Mouse (Mus musculus): Measurements from ENCODE around the gene Tmem8.

Tmem8 gene

DNA sequence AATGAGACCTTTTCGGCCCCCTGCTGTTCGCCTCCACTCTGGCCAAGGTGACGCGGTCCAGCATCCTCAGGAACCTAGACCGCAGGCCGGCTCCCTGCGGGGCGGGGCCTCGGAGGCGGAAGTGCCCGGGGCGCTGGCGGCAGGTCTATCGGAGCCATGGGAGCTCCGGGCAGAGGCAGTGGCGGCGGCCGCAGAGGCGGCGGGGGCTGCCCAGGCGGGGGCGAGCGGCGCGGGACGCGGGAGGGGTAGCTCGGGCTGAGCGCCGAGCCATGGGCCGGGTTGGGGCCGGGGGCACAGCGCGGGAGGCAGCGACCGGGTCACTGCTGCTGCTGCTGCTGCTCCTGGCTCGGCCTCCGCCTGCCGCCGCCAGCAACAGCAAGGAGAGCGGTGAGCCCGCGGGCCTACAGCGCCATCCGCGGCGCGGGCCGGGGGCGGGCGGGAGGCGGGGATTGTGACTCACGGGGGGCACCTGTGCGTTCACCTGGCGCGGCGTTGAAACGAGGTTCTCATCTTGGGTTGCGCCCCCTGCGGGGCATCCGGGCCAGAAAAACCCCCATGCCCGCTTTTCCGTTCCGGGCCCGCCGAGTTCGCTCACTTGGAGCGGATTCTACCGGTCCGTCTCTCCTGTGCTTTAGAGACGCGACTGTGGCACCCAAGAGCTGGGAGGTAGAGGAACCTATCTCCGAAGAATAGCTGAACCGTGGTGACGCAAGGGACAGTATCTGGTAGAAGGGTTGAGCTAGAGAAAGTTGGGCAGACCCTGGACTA is at the start of gene Tmem8:
Gene Tmem8 (plus strand): TSS at position 119 of the 768 bp plus-strand sequence.
- peak; percentile 85 for DNase-seq (ENCODE audit: low read depth, low spot score)

DNA sequence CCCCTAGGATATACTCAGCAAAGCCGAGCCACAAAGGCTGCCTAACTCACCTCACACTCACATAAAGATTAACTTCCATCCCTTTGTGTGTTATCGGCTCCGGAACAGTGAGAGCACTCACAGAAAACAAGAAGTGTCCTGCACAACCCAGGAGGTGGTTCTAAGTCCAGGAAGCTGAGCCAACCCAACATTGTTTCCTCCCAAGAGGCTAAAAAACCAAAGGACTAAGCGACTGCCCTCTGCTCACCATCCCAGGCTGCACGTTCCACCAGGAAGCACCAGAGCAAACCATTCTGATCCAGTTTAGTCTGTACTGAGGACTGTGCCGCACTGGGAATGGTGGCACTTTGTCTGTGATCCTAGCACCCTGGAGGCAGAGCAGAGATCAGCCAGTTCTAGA is 48.2 kb upstream of the Tmem8 start:
- DNase-seq (ENCODE audit: low read depth, low spot score): no peak

DNA sequence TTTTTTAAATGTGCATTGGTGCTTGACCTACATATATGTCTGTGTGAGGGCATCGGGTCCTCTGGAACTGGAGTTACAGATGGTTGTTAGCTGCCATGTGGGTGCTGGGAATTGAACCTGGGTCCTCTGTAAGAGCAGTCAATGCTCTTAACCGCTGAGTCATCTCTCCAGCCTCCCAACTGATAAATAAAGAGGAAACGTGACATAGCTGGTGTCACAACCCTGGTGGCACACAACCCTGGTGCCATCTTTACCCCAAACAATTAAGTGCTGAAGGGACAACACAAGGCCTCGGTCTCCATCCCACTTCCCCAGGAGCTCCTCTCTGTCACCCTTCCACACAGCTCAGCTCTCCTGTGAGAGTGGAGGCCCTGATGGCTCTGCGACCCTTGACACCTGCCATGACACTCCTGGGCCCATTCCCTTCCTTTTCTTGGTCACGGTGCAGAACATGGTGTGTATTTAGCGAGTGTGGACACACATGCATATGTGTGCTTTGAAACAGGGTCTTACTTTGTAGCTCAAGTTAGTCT is 46.5 kb upstream of the Tmem8 start:
- DNase-seq (ENCODE audit: low read depth, low spot score): no peak

DNA sequence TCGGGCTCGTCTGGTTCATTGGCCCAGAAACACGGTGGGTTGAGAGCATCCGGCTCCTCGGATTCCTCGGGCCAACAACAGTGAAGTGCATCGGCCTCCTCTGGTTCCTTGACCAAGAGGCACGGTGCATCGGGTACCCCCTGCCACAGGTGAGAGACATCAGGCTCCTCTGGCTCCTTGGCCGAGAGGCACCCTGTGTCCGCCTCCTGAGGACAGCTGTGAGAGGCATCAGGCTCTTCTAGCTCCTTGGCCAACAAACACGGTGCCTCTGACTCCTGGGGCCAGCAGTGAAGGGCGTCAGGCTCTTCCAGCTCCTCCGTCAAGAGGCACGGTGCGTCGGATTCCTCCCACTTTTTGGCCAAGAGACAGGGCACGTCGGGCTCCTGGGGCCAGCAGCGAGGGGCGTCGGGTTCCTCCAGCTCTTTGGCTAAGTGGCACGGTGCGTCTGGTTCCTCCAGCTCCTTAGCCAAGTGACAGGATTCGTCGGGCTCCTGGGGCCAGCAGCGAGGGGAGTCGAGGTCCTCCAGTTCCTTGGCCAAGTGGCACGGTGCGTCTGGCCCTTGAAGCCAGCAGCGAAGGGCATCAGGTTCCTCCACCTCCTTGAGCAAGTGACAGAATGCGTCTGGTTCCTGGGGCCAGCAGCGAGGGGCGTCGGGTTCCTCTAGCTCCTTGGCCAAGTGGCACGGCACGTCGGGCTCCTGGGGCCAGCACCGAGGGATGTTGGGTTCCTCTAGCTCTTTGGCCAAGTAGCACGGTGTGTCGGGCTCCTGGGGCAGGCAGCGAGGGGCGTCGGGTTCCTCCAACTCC is 44.9 kb upstream of the Tmem8 start:
- DNase-seq (ENCODE audit: low read depth, low spot score): peak; percentile 32

DNA sequence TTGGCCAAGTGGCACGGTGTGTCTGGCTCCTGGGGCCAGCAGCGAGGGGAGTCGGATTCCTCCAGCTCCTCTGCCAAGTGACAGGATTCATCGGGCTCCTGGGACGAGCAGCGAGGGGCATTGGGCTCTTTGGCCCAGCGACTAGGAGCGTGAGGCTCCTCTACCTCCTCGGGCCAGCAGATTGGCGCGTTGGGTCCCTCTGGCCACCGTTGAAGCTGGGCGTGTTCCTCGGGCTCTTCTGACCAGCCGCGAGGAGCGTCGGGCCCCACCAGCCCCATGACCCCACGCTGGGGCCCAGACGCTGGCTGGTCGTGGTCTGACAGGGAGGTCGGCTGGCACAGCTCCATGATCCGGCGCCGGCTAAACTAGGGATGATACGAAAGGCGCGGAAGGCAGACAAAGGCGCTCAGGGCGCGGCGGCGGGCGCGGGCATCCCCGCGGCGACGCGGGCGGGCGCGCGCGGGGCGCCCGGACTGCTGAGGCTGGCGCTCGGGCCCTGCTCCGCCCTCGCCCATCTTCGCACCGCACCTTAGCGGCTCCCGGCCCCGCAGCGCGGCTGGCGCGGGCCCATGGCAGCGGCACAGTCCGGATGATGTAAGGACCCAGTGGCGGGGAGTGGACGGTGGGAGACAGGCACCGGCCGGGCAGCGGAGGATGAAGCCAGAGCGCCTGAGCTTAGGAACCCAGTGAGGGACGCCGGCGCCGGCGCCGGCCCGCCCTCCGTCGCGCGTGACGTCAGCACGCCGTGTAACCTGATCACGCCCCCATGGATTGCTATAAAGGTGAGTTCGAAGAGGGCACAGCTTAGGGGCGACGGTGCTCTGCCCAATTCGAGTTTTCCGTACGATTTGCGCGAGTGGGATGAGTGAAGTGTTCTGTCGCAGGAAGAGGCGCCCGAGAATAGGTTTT is 44.0 kb upstream of the Tmem8 start, which contains the start of gene Rab11fip3:
Gene Rab11fip3 (minus strand): TSS at position 725 of the 909 bp plus-strand sequence.
- peak; percentile 92 for DNase-seq (ENCODE audit: low read depth, low spot score)

DNA sequence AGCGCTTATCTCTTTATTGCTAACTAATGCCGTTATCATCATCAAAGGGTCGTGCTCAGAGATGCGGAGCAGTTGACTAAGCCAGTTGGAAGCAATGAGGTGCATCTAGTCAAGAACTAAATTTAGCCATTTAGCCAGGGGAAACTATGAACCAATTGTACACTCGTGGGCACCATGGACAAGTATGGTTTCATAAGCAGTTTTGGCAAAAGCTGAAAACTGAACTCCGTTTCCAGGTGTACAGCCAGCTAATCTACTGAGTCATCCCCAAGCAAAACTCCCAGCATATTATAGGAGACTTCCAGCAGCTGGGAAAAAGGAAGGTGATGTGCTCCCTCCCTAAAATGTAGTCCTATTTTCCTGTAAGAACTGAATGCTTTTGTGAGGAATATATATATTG is 43.0 kb upstream of the Tmem8 start:
- DNase-seq (ENCODE audit: low read depth, low spot score): no peak

DNA sequence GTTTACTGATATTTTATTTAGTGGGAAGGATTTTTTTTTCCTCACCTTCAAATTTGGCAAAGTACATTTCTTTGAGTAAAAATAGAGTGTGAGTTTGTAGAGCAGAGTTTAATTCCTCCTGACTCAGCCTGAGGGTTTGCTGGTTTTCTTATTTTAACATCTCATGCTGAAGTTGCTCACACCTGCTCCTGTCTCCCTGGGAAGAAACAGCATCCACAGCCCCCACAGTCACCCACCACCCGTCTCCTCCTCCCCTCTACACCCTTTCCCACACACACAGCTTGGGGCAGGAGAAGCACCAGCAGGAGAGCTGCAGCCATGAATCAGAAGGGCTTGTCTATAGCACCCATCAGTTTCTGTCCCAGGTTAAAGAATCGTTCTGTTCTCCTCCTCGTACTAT is 37.9 kb upstream of the Tmem8 start:
- no peak for DNase-seq (ENCODE audit: low read depth, low spot score)

DNA sequence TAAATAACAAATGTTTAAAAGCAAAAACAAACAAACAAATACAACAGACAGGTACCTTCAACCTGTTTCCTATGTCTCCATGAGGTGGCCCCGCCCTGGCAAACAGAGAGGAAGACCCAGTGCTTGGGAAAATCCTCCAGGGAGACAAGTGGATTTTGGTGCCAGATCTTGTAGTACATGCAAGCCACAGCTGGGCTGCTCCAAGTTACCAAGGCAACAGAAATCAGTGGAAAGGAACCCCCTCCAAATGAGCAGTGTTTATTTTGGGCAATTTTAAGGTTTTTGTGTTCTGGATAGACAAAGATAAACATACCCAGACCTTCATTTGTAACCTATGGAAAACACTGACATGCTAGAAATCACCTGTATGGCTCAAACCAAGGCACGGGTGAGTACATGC is 34.2 kb upstream of the Tmem8 start:
- no peak for DNase-seq (ENCODE audit: low read depth, low spot score)

DNA sequence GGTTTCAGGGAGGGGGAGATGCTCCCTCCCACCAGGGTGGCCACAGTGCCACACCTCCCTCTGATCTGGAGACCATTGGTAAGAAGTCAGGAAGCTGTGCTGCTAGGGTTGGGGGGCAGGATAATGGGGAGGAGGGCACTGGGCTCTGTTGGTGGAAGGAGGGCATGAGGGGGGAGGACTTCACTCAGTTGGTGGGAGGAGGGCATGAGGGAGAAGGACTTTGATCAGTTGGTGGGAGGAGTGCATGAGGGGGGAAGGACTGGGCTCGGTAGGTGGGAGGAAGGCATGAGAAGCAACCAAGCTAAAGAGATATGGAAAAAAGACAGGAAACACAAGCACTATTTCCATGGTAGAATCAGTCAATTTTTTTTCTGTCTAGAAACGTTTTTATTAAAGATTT is 32.2 kb upstream of the Tmem8 start:
- DNase-seq (ENCODE audit: low read depth, low spot score): no peak

DNA sequence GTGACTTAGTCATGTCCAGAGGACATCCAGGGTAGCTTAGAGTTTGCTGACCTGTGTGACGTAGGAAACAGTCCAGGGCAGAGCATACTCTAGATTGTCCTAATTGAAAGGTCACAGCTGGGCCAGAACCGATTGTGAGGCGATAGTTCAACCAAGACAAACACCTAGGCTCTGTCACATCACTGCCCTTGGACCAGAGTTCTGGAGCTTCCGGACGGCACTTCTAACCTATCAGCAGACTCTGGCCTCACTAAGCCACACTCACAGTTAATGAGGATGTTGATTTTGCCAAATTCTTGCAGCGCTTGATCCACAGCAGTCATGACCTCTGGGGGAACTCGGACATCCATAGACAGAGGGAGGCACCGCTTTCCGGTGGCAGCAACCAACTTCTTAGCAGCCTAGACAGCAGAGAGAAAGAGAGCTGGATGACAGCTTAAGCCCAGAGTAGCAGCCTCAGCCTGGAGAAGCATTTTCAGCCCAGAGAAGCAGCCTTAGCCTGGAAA is 26.0 kb upstream of the Tmem8 start:
- DNase-seq (ENCODE audit: low read depth, low spot score): no peak

DNA sequence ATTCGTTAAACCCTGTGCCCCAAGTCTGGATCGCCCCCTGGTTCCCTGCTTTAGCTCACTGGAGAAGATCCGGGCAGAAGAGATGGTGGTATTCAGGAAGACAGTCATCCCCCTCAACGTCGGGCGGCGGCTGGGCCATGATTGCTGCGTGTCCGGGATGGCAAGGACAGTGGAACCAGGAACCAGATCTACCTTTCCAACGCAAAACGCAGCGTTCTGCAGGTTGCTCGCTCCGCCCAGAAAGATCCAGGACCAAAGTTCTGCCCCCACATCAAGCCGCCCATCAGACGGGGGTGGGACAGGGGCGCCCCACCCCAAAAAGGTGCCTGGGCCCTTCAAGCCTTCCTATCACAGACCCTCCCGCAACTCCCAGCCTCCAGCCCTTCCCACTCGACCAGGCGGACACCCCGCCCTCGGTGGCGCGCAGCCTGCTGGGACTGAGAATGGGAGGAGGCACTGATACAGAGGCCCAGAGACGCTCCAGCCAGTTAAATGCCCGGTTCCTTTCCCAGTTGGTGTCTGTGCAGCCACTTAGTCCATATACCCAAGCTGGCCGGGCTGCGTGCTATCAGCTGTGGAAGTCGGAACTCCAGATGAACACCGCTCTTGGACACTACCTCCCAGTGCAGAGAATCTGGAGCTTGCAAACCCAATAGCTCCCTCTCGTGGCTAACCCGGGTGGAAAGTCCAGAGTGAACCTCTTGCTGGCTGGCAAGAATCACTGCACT is 23.0 kb upstream of the Tmem8 start, which contains the start of gene Decr2:
Gene Decr2 (minus strand): TSS at position 433 of the 728 bp plus-strand sequence.
- peak; percentile 92 for DNase-seq (ENCODE audit: low read depth, low spot score)

DNA sequence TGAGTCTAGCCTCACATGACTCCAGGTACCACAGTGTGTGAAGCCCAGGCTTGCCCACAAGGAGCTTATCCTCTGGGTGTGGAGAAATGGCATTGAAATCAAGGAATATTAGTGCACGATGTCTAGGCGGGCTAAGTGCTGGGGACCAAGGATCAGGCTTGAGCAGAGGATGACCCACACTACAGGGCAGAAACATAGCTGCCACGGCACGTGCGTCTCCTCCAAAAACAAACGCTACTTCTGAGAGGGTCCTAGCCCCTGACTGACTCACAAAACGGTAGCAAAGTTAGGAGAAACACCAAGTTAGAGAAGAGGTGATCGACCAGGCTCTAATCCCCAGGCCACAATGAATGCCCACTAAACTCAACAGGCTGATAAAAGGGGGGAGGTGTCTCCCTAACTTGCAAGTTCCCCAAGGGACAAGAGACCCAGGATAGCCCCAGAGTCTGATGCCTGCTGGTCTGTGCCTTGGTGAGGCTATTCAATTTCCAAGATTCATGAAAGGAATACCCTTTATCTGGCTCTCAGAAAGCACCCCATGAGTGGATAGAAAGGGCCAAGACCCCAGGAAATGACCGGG is 18.5 kb upstream of the Tmem8 start:
- no peak for DNase-seq (ENCODE audit: low read depth, low spot score)

DNA sequence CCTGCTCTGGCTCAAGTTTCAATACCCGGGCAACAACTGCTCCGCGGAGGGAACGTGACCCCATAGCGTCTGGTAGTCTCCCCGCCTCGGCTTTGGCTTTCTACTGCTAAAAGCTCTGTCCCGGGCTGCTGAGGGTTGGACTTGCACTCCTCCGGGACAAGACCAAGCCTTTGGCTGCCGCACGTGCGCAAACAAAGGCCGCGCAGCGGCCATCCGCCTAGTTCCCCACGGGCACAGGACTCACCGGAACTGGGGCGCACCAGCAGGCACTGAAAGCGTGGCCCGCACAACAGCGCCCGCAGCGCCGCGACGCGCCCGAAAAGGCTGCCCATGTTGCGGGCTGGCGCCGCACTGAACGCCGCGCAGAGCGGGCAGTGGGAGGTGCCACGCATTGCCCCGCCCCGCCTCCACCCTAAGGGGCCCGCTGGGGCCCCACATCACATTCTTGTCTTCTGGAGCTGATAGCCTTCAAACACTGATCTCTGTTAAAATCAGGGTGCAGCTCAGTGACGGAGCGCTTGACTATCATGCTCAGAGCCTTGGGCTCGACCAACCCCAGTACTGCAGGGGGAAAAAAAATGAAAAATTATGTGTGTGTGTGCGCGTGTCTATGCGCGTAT is 17.9 kb upstream of the Tmem8 start, which contains the start of gene Nme4:
Gene Nme4 (minus strand): TSS at position 482 of the 620 bp plus-strand sequence.
- DNase-seq (ENCODE audit: low read depth, low spot score): peak; percentile 62

DNA sequence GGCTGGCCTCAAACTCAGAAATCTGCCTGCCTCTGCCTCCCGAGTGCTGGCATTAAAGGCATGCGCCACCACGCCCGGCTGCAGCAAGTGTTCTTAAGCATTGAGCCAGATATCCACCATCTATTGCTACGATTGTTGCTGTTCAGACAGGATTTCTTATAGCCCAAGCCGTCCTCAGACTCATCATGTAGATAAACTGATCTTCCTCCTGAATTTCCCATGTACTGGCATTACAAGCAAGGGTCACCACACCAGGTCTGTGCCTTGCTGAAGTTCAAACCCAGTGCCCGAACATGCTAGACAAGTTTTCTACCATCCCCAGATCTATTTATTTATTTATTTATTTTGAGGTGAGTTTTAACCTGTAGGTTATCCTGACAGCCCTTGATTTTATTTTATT is 14.6 kb upstream of the Tmem8 start:
- no peak for DNase-seq (ENCODE audit: low read depth, low spot score)

DNA sequence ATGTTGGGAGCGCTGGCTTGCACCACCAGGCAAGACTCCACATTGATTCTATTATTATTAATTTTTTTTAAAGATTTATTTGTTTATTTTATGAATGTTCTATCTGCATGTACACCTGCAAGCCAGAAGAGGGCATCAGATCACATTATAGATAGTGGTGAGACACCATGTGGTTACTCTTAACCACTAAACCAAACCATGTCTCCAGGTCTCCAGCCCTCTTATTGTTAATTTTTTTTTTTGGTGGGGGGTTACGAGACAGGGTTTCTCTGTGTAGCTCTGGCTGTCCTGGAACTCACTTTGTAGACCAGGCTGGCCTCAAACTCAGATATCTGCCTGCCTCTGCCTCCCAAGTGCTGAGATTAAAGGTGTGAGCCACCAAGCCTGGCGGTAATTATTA is 13.8 kb upstream of the Tmem8 start:
- DNase-seq (ENCODE audit: low read depth, low spot score): peak; percentile 60

DNA sequence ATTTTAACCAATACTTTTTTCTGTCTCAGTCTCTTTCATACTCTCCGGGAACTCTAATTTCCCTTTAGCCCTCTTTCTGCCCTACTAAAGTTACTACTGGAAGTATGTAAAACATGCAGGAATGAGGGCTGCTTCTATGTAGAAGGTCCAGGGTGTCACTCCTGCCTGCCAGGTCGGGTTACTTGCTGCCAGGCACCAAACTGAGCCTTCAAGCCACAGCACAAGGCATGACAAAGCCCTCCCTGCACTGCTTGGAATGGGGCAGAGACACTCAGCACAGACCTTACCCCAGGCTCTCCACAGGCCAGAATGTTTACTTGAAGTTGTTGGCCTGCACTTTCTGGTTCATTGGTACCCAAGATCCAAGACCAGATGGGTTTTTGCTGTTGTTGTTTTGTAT is 12.9 kb upstream of the Tmem8 start:
- no peak for DNase-seq (ENCODE audit: low read depth, low spot score)

DNA sequence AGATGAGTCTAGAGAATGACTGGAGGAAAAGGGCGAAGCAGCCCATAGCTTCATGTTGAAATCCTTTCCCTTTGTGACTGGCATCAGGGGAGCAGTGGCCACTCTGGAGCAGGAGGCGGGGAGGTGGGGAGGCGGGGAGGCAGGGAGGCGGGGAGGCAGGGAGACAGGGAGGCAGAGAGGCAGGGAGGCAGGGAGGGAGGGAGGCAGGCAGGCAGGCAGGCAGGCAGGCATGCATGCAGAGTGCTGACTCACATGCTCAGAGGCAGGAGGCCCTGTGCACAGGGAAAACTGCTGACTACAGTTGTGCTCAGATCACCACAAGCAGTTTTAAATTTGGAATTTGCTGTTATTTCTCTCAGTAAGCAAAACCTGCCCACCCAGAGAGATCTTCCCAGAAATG is 11.6 kb upstream of the Tmem8 start:
- no peak for DNase-seq (ENCODE audit: low read depth, low spot score)

DNA sequence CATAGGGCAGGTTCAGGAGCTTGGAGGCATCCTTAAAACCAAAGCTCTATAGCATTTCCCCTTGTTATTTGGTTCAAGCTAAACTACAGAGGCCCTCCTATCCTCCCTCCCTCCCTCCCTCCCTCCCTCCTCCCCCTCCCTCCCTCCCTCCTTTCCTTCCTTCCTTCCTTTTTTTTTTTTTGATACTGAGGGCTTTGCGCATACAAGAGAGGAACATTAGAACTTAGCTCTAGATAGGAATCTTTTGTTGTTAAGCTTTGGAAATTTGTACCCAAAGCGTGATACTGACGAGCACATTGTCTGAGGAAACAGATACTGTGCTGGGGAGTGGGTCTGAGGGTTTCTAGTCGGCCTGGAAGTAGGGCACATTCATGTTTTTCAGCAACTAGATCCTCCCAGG is 7.5 kb upstream of the Tmem8 start:
- DNase-seq (ENCODE audit: low read depth, low spot score): no peak

DNA sequence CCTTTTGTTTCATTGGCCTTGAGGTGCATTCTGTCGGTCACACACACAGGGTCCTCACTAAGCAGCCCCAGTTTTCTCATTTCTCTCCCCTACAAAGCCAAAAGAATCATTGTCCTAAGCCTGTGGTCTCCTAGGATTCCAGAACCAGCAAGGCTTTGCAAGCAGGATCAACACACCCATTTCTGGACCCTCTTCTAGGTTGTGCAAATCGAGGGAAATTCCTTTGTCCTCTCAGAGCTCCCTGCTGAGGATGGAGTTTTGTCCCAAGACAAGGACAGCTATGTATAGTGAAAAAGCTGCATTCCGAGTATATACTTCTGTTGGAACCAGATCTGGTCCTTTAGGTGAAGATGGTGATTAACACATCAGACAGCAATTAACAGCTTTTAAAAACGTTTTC is 2.9 kb upstream of the Tmem8 start:
- DNase-seq (ENCODE audit: low read depth, low spot score): no peak

DNA sequence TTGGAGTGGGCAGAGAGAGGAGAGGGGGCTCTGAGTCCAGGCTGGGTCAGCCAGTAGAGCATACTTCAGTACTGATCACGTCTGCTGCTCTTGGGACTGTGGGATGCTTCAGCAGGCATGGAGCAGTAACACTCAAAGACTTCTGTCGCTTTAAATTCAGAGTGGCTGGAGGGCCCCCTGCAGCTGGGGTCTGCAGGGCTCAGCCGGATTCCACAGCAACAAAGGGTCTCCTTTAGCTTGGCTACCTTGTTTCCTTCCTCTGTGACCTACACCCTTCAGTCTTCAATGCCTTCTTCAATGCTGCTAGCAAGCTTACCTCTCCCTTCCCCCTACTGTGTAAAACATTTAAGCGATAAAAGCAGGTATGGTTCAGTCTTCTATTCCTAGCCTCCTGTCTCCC is 2.1 kb upstream of the Tmem8 start:
- DNase-seq (ENCODE audit: low read depth, low spot score): no peak

Data from CD4-positive, CD25-positive, alpha-beta regulatory T cell, adult 2 months (primary cell).